ENCODE assay signal across 22 mouse cellular contexts in the genomic region with DNA sequence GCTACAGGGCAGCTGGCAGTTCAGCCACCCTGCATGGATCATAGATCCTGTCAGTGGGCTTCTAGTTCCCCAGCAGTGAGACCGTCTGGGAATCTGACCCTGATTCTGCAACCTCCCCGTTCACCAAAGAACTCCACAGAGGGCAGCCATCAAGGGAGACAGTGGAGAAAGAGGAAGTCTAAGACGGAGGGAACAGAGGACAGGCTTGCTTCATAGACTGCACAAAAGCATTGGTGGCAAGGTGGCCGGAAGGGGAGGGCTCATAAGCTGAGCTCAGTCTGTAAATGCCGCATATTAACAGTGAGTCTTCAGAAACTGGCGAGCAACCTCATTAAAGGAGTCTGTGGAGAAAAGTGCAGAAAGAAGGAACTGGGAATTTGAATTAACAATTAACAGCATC.
"Had no signal": no experiment of that assay in that cellular context is flagged by ENCODE, and none has a peak within 500 bp of the region (broad histone marks: within the 10 kb centered on the region; RNA-seq: fewer than 3 reads in every experiment).

No protein-coding gene starts in this region.

- H3K27me3 ChIP-seq: intestine, embryonic 15.5 days; limb, embryonic 13.5 days; liver, embryonic 12.5 days; liver, embryonic 15.5 days; lung, embryonic 15.5 days; midbrain, embryonic 13.5 days; neural tube, embryonic 13.5 days had no signal

- DNase-seq: kidney, adult 11 months; kidney, adult 9 months; kidney, postnatal 36 days; liver; lung, adult 18-20 months; lung, postnatal 10 days; lung, postnatal 36 days; retina, postnatal 1 day; right cerebral cortex, postnatal 25 days; thymus, adult 2 months; thymus, postnatal 14 days; thymus, postnatal 4 days had no signal

- H3K9ac ChIP-seq: intestine, embryonic 15.5 days; limb, embryonic 13.5 days; liver, embryonic 12.5 days; liver, embryonic 15.5 days; lung, embryonic 15.5 days; midbrain, embryonic 13.5 days; neural tube, embryonic 13.5 days had no signal

- H3K4me1 ChIP-seq: liver, embryonic 15.5 days had no signal

- H3K4me2 ChIP-seq: intestine, embryonic 15.5 days; limb, embryonic 13.5 days; liver, embryonic 12.5 days; liver, embryonic 15.5 days; lung, embryonic 15.5 days; midbrain, embryonic 13.5 days; neural tube, embryonic 13.5 days had no signal

- H3K4me3 ChIP-seq: intestine, embryonic 15.5 days; limb, embryonic 10.5 days; limb, embryonic 13.5 days; liver, embryonic 12.5 days; liver, embryonic 15.5 days; lung, embryonic 15.5 days; midbrain, embryonic 13.5 days; myocyte; neural tube, embryonic 13.5 days had no signal

- H3K27ac ChIP-seq: intestine, embryonic 15.5 days; kidney, postnatal 0 days; limb, embryonic 10.5 days; limb, embryonic 13.5 days; liver, embryonic 12.5 days; liver, embryonic 15.5 days; lung, embryonic 15.5 days; midbrain, embryonic 13.5 days; neural tube, embryonic 13.5 days had no signal

- H3K36me3 ChIP-seq: intestine, embryonic 15.5 days; limb, embryonic 10.5 days; limb, embryonic 13.5 days; liver, embryonic 12.5 days; liver, embryonic 15.5 days; lung, embryonic 15.5 days; midbrain, embryonic 13.5 days; neural tube, embryonic 13.5 days had no signal

- H3K9me3 ChIP-seq: intestine, embryonic 15.5 days; limb, embryonic 10.5 days; limb, embryonic 13.5 days; liver, embryonic 12.5 days; liver, embryonic 15.5 days; lung, embryonic 15.5 days; midbrain, embryonic 13.5 days; neural tube, embryonic 13.5 days had no signal

- ATAC-seq: intestine, embryonic 15.5 days; liver, embryonic 12.5 days; midbrain, embryonic 13.5 days had no signal
